Mouse (Mus musculus): ENCODE data around the gene Sema6d. TPM values are rescaled to one million over a fixed set of nuclear protein-coding genes. Genes with fewer than 3 reads are reported as not detected.

The Sema6d gene
- total RNA-seq, 2 experiments from 2014 or later, result 11.3 to 11.9 TPM

- DNase-seq, result no peak
These were observed 523.1 kb downstream of the Sema6d start for GRCm38 (mm10) chr2:124612727-124613510.

- no peak for DNase-seq
These were observed 524.0 kb downstream of the Sema6d start for GRCm38 (mm10) chr2:124613671-124614210.

GRCm38 (mm10) chr2:124616746-124617145 is 527.0 kb downstream of the Sema6d start:
- peak in 1 of 2 experiments; percentile 47 for DNase-seq

GRCm38 (mm10) chr2:124617440-124617839 is 527.7 kb downstream of the Sema6d start:
- peak; percentile 72 to 78 for DNase-seq

GRCm38 (mm10) chr2:124618091-124618490 is 528.3 kb downstream of the Sema6d start:
- peak in 1 of 2 experiments; percentile 44 for DNase-seq

- no peak for DNase-seq
These were observed 528.9 kb downstream of the Sema6d start for GRCm38 (mm10) chr2:124618526-124619219.

GRCm38 (mm10) chr2:124620470-124620869 is 530.7 kb downstream of the Sema6d start:
- DNase-seq, result no peak

GRCm38 (mm10) chr2:124621972-124622621 is 532.3 kb downstream of the Sema6d start:
- no peak for DNase-seq

- no peak for DNase-seq
These were observed 534.6 kb downstream of the Sema6d start for GRCm38 (mm10) chr2:124624247-124624929.

GRCm38 (mm10) chr2:124626425-124626824 is 536.7 kb downstream of the Sema6d start:
- DNase-seq, result no peak

- DNase-seq, result no peak
These were observed 537.9 kb downstream of the Sema6d start for GRCm38 (mm10) chr2:124627664-124628063.

GRCm38 (mm10) chr2:124628701-124629100 is 538.9 kb downstream of the Sema6d start:
- DNase-seq, result no peak

GRCm38 (mm10) chr2:124634400-124634998 is 544.7 kb downstream of the Sema6d start:
- DNase-seq, result no peak

GRCm38 (mm10) chr2:124635271-124635865 is 545.6 kb downstream of the Sema6d start:
- no peak for DNase-seq

GRCm38 (mm10) chr2:124637080-124637479 is 547.3 kb downstream of the Sema6d start:
- no peak for DNase-seq

GRCm38 (mm10) chr2:124639221-124639963 is 549.6 kb downstream of the Sema6d start:
- no peak for DNase-seq

- DNase-seq, result no peak
These were observed 550.9 kb downstream of the Sema6d start for GRCm38 (mm10) chr2:124640500-124641193.

GRCm38 (mm10) chr2:124641194-124641558 is 551.4 kb downstream of the Sema6d start:
- no peak for DNase-seq

- DNase-seq, result no peak
These were observed 552.4 kb downstream of the Sema6d start for GRCm38 (mm10) chr2:124642131-124642530.

GRCm38 (mm10) chr2:124650609-124651008 is 560.8 kb downstream of the Sema6d start:
- peak in 1 of 2 experiments; percentile 37 for DNase-seq

Data from heart, adult 18-20 months (tissue).